In genomic region chr6:39273427-39273826, GRCm38 (mm10) we compare ENCODE assay signal across 17 mouse cellular contexts.
DNase-seq lines count a peak whose midpoint lies in the region; ATAC-seq and TF ChIP-seq lines count a peak whose summit lies in the region.
"Had no signal": no experiment of that assay in that cellular context is flagged by ENCODE, and none has a peak within 500 bp of the region (broad histone marks: within the 10 kb centered on the region; RNA-seq: fewer than 3 reads in every experiment).

No protein-coding gene starts in this region.

- TF ChIP-seq EP300 in heart, postnatal 0 days (IDR thresholded peaks at IDR 0.05; ENCODE audit: low read depth): no peak
- TF ChIP-seq EP300 in MEL (IDR thresholded peaks at IDR 0.05; ENCODE audit: low read depth in 1 of 2, low read length in 2 of 2): no peak

- H3K27me3 ChIP-seq in heart, postnatal 0 days (ENCODE audit: control insufficient read depth, insufficient read depth, low read length): no peaks in the 10 kb centered on the region
- no peaks in the 10 kb centered on the region for H3K27me3 ChIP-seq in MEL (ENCODE audit: control insufficient read depth in 1 of 2, insufficient read depth in 2 of 2, low read length in 2 of 2)
- H3K27me3 ChIP-seq in splenic B cell, adult 2 months (ENCODE audit: control insufficient read depth, insufficient read depth, low read length, poor library complexity, severe bottlenecking): no peaks in the 10 kb centered on the region
- H3K27me3 ChIP-seq: kidney, embryonic 15.5 days; limb, embryonic 15.5 days; midbrain, embryonic 13.5 days had no signal

- no peak for DNase-seq in heart, postnatal 0 days (ENCODE audit: low spot score)
- DNase-seq in heart, postnatal 10 days: no peak
- no peak for DNase-seq in lung, adult 2 months
- no peak for DNase-seq in lung, postnatal 25 days (ENCODE audit: low spot score)
- DNase-seq in MEL (ENCODE audit: low read depth, low spot score): peak; percentile 38
- DNase-seq in splenic B cell, adult 2 months (ENCODE audit: low read depth, low spot score): peak; percentile 23
- DNase-seq in right cerebral cortex, postnatal 25 days: no peak
- no peak for DNase-seq in T-cell, adult 2 months (ENCODE audit: low spot score)
- DNase-seq: adrenal gland, adult 2 months; cerebellum, adult 11-12 months; heart, adult 11 months; lung, postnatal 36 days; thymus, postnatal 4 days had no signal

- no peak overlapping the region for H3K4me2 ChIP-seq in heart, postnatal 0 days (ENCODE audit: low read depth, low read length)
- H3K4me2 ChIP-seq: hindbrain, embryonic 14.5 days; kidney, embryonic 15.5 days; limb, embryonic 15.5 days; midbrain, embryonic 13.5 days had no signal

- H3K79me2 ChIP-seq in MEL (ENCODE audit: control insufficient read depth, insufficient read depth, low read length, poor library complexity): no peaks in the 10 kb centered on the region

- H3K4me3 ChIP-seq in heart, postnatal 0 days (ENCODE audit: low read depth, low read length): no peak overlapping the region
- H3K4me3 ChIP-seq in lung, adult 2 months (replicated peaks; ENCODE audit: extremely low read depth, low read depth, low read length): no peak overlapping the region
- H3K4me3 ChIP-seq in MEL (ENCODE audit: control insufficient read depth in 1 of 2, insufficient read depth in 1 of 2, low read depth in 2 of 2, low read length in 2 of 2): no peak overlapping the region
- H3K4me3 ChIP-seq: kidney, embryonic 15.5 days; limb, embryonic 15.5 days; midbrain, embryonic 13.5 days had no signal

- TF ChIP-seq CTCF in heart, postnatal 0 days (IDR thresholded peaks at IDR 0.05; ENCODE audit: low read depth): 0 out of 2 replicates have a peak, but pooled peaks have one; percentile 6
- peak; percentile 10; the same call in 1 of the 2 replicates for TF ChIP-seq CTCF in lung, adult 2 months (IDR thresholded peaks at IDR 0.05; ENCODE audit: insufficient read depth, low read length)
- TF ChIP-seq CTCF in MEL (IDR thresholded peaks at IDR 0.05 in 2 of 3, conservative IDR thresholded peaks at IDR 0.05 in 1 of 3; ENCODE audit: control insufficient read depth in 1 of 3, insufficient read depth in 1 of 3, low read depth in 2 of 3, low read length in 3 of 3, poor library complexity in 1 of 3, severe bottlenecking in 1 of 3): peak; percentile 27 to 51 (median 40); a peak in 4 of 6 replicates

- intact Hi-C loops in heart, postnatal 10 days (cut with DNase I): no loop called here

- H3K27ac ChIP-seq in heart, postnatal 0 days (ENCODE audit: low read depth): no peak overlapping the region
- no peak overlapping the region for H3K27ac ChIP-seq in MEL (ENCODE audit: control insufficient read depth, low read depth, low read length)
- H3K27ac ChIP-seq: hindbrain, embryonic 14.5 days; kidney, embryonic 15.5 days; limb, embryonic 15.5 days; midbrain, embryonic 13.5 days had no signal

- no peak overlapping the region for H3K9ac ChIP-seq in heart, postnatal 0 days (replicated peaks; ENCODE audit: low read depth, low read length)
- H3K9ac ChIP-seq in MEL (ENCODE audit: control insufficient read depth, low read depth, low read length, poor library complexity, severe bottlenecking): no peak overlapping the region
- H3K9ac ChIP-seq: hindbrain, embryonic 14.5 days; kidney, embryonic 15.5 days; limb, embryonic 15.5 days; midbrain, embryonic 13.5 days had no signal

- TF ChIP-seq RAD21 in MEL (IDR thresholded peaks at IDR 0.05; ENCODE audit: low read depth, low read length): peak; percentile 16

- ATAC-seq in heart, postnatal 0 days (ENCODE audit: insufficient read depth, low read depth): no peak
- ATAC-seq: midbrain, embryonic 13.5 days had no signal

- WGBS in heart, postnatal 0 days: 93% methylated on average over 1 of the region's 1 CpGs
- WGBS in lung, adult 2 months: 100% methylated on average over 1 of the region's 1 CpGs

- no peaks in the 10 kb centered on the region for H3K9me3 ChIP-seq in heart, postnatal 0 days (replicated peaks; ENCODE audit: control insufficient read depth, low read length)
- H3K9me3 ChIP-seq in MEL (replicated peaks; ENCODE audit: insufficient read depth, low read length): no peaks in the 10 kb centered on the region
- H3K9me3 ChIP-seq: kidney, embryonic 15.5 days; limb, embryonic 15.5 days; midbrain, embryonic 13.5 days had no signal

- TF ChIP-seq POLR2A in lung, adult 2 months (IDR thresholded peaks at IDR 0.05; ENCODE audit: borderline replicate concordance, extremely low read depth, low read depth, low read length): no peak
- no peak for TF ChIP-seq POLR2A in MEL (IDR thresholded peaks at IDR 0.05; ENCODE audit: control insufficient read depth in 1 of 2, insufficient read depth in 1 of 2, low read depth in 1 of 2, low read length in 2 of 2, poor library complexity in 1 of 2)

- H3K36me3 ChIP-seq in heart, postnatal 0 days (replicated peaks; ENCODE audit: control insufficient read depth, insufficient read depth, low read length): no peaks in the 10 kb centered on the region
- H3K36me3 ChIP-seq in MEL (ENCODE audit: control insufficient read depth in 1 of 2, insufficient read depth in 2 of 2, low read length in 2 of 2): 0 out of 4 replicates have a peak, but pooled peaks cover 0 to 2% of the 10 kb centered on the region in 2 experiments
- H3K36me3 ChIP-seq in splenic B cell, adult 2 months (ENCODE audit: control insufficient read depth, insufficient read depth, low read length, poor library complexity, severe bottlenecking): no peaks in the 10 kb centered on the region
- H3K36me3 ChIP-seq: kidney, embryonic 15.5 days; limb, embryonic 15.5 days; midbrain, embryonic 13.5 days had no signal

- no peaks in the 10 kb centered on the region for H3K4me1 ChIP-seq in heart, postnatal 0 days (ENCODE audit: control insufficient read depth, insufficient read depth)
- H3K4me1 ChIP-seq in lung, adult 2 months (ENCODE audit: control insufficient read depth, insufficient read depth, low read length): peaks cover 2% of the 10 kb centered on the region
- peaks cover 0 to 6% of the 10 kb centered on the region in 2 experiments; a peak in 3 of 4 replicates for H3K4me1 ChIP-seq in MEL (ENCODE audit: control insufficient read depth in 1 of 2, insufficient read depth in 2 of 2, low read length in 2 of 2)
- H3K4me1 ChIP-seq: midbrain, embryonic 13.5 days had no signal

TF ChIP-seq in MEL, 35 proteins besides CTCF, POLR2A, EP300 and RAD21:
- TF ChIP-seq ZC3H11A (IDR thresholded peaks at IDR 0.05; ENCODE audit: low read depth, low read length): peak; percentile 13; the same call in 1 of the 2 replicates
- no peak for TF ChIP-seq MYB (IDR thresholded peaks at IDR 0.05; ENCODE audit: low read depth, low read length)

Comparison
In these comparisons a context has a peak if more than half of its experiments do, and no peak if none do; other contexts are left out.
1. DNase-seq: peak in MEL (single experiment) and splenic B cell, adult 2 months (single experiment); none in heart, postnatal 0 days (single experiment), heart, postnatal 10 days (0 of 2), lung, adult 2 months (single experiment), lung, postnatal 25 days (single experiment), right cerebral cortex, postnatal 25 days (single experiment) and T-cell, adult 2 months (single experiment).
2. Peak in every context shown above with its lines, with median percentiles within 50 percentile points of each other: CTCF ChIP-seq.